Mouse (Mus musculus) layer of hippocampus, adult 18-20 months (tissue): Measurements from ENCODE around the gene Ccdc157. TPM values are rescaled to one million over a fixed set of nuclear protein-coding genes. Genes with fewer than 3 reads are reported as not detected.
A peak's percentile ranks its signal among the peaks of the same experiment; 100 is the strongest.

ENCODE experiments used
- DNase-seq, 2 experiments: peaks; one replicate each; pipeline ENCODE4 v3.0.0; 2022; ENCODE audit warnings: low spot score in 2 of 2
- total RNA-seq, 2 experiments: library from RNA; stranded (reverse); gene quantifications; 2 replicates each; pipeline ENCODE4 v1.2.3; 2021

The Ccdc157 gene
- total RNA-seq, 2 experiments from 2014 or later, result 10.4 to 11.7 TPM

GRCm38 (mm10) chr11:4184251-4184952 lies 24.3 kb upstream of the Ccdc157 start:
- DNase-seq, result no peak

- no peak for DNase-seq
Observed at GRCm38 (mm10) chr11:4183511-4183910, 23.4 kb upstream of the Ccdc157 start.

GRCm38 (mm10) chr11:4182061-4182460 lies 22.0 kb upstream of the Ccdc157 start:
- no peak for DNase-seq

- no peak for DNase-seq
Observed at GRCm38 (mm10) chr11:4177716-4178115, 17.6 kb upstream of the Ccdc157 start.

GRCm38 (mm10) chr11:4174586-4174985 lies 14.5 kb upstream of the Ccdc157 start:
- peak; percentile 42 to 65 for DNase-seq

GRCm38 (mm10) chr11:4166467-4167090 lies 6.5 kb upstream of the Ccdc157 start:
- DNase-seq, result no peak

GRCm38 (mm10) chr11:4164701-4165100 lies 4.6 kb upstream of the Ccdc157 start:
- DNase-seq, result no peak

GRCm38 (mm10) chr11:4160758-4161480 lies 826 bp upstream of the Ccdc157 start:
- no peak for DNase-seq

- no peak for DNase-seq
Observed at GRCm38 (mm10) chr11:4158676-4159075, 1.4 kb downstream of the Ccdc157 start.

GRCm38 (mm10) chr11:4155641-4156040 lies 4.5 kb downstream of the Ccdc157 start:
- DNase-seq, result peak in 1 of 2 experiments; percentile 45

- DNase-seq, result no peak
Observed at GRCm38 (mm10) chr11:4153694-4154093, 6.4 kb downstream of the Ccdc157 start.

- DNase-seq, result no peak
Observed at GRCm38 (mm10) chr11:4149886-4150285, 10.2 kb downstream of the Ccdc157 start.

- no peak for DNase-seq
Observed at GRCm38 (mm10) chr11:4148536-4149156, 11.4 kb downstream of the Ccdc157 start.

- no peak for DNase-seq
Observed at GRCm38 (mm10) chr11:4148120-4148519, 12.0 kb downstream of the Ccdc157 start.

GRCm38 (mm10) chr11:4147098-4147497 lies 13.0 kb downstream of the Ccdc157 start:
- DNase-seq, result no peak

- DNase-seq, result no peak
Observed at GRCm38 (mm10) chr11:4146381-4146780, 13.7 kb downstream of the Ccdc157 start.

- no peak for DNase-seq
Observed at GRCm38 (mm10) chr11:4143281-4144062, 16.6 kb downstream of the Ccdc157 start.

- DNase-seq, result no peak
Observed at GRCm38 (mm10) chr11:4142352-4142751, 17.7 kb downstream of the Ccdc157 start.

- DNase-seq, result no peak
Observed at GRCm38 (mm10) chr11:4141505-4141904, 18.6 kb downstream of the Ccdc157 start.

- DNase-seq, result no peak
Observed at GRCm38 (mm10) chr11:4138964-4139363, 21.1 kb downstream of the Ccdc157 start.
